Mouse (Mus musculus) heart, embryonic 11.5 days (tissue): ENCODE measurements around the gene Fastkd1. TPM values are rescaled to one million over a fixed set of nuclear protein-coding genes. Genes with fewer than 3 reads are reported as not detected.
"Not testable (repeated sequence)": the region's sequence is repeated elsewhere in the genome, so short reads cannot be mapped to it uniquely, and the experiment has no call there.

Experiments
- ATAC-seq: fragments of 200-750 bp; cut with Nextera tagmentation; replicated peaks from 2 replicates; pipeline ENCODE4 v1.8.0; 2017; ENCODE audit warnings: moderate library complexity; ENCODE audit not compliant: insufficient number of reproducible peaks, low FRiP score, low TSS enrichment
- H3K27ac ChIP-seq: fragments of 300-500 bp; sonication (generic); 2 replicates; pipeline ENCODE4 v1.5.1; 2014; ENCODE audit warnings: mild to moderate bottlenecking, low read depth, low read length
- H3K27me3 ChIP-seq: fragments of 300-500 bp; sonication (generic); 2 replicates; pipeline ENCODE4 v1.6.1; 2014; ENCODE audit warnings: mild to moderate bottlenecking, low read length, mixed read lengths; ENCODE audit not compliant: control insufficient read depth, insufficient read depth
- H3K36me3 ChIP-seq: fragments of 300-500 bp; sonication (generic); 2 replicates; pipeline ENCODE4 v1.6.1; 2014; ENCODE audit warnings: mild to moderate bottlenecking, low read length, moderate library complexity, mixed read lengths; ENCODE audit not compliant: control insufficient read depth, insufficient read depth
- H3K4me1 ChIP-seq: fragments of 300-500 bp; sonication (generic); 2 replicates; pipeline ENCODE4 v1.6.1; 2014; ENCODE audit warnings: low read length; ENCODE audit not compliant: control insufficient read depth, insufficient read depth
- H3K4me2 ChIP-seq: fragments of 300-500 bp; sonication (generic); 2 replicates; pipeline ENCODE4 v1.6.1; 2014; ENCODE audit warnings: mild to moderate bottlenecking, moderate library complexity
- H3K4me3 ChIP-seq: fragments of 300-500 bp; sonication (generic); 2 replicates; pipeline ENCODE4 v1.5.1; 2014; ENCODE audit warnings: low read depth, low read length
- H3K9ac ChIP-seq: fragments of 300-500 bp; sonication (generic); 2 replicates; pipeline ENCODE4 v1.6.1; 2014; ENCODE audit warnings: mild to moderate bottlenecking, low read depth, low read length, moderate library complexity
- H3K9me3 ChIP-seq: fragments of 300-500 bp; sonication (generic); replicated peaks from 2 replicates; pipeline ENCODE4 v1.6.1; 2016; ENCODE audit warnings: low read length; ENCODE audit not compliant: control insufficient read depth
- WGBS: fragments of 180-500 bp; shearing (Covaris S2); extraction: QIAGEN DNeasy Blood & Tissue Kit; methylation state at CpG from one replicate; pipeline ENCODE4 v1.1.7; 2014; ENCODE audit not compliant: insufficient replicate concordance; 5-methylcytosine and 5-hydroxymethylcytosine counted together
- polyA plus RNA-seq: library from polyadenylated mRNA; unstranded; fragments of >200 nt; fragmentation: Nextera tagmentation; extraction: Ambion mirVana; gene quantifications from 2 replicates; pipeline ENCODE4 v1.2.1, GENCODE M21; 2014

The Fastkd1 gene
- polyA plus RNA-seq, 1 experiment from 2014 or later = 23.5 TPM

GRCm38 (mm10) chr2:69681931-69682330, 31.4 kb downstream of the Fastkd1 start:
- Histone ChIP-seq H3K9ac (no peak overlapping the region), H3K9me3 (no peaks in the 10 kb centered on the region), H3K36me3 (peaks cover 4% of the 10 kb centered on the region; the same call in 1 of the 2 replicates), H3K4me3 (no peak overlapping the region), H3K27me3 (no peaks in the 10 kb centered on the region), H3K4me2 (no peak overlapping the region), H3K4me1 (no peaks in the 10 kb centered on the region), H3K27ac (no peak overlapping the region)
- ATAC-seq = no peak
- WGBS = 83% methylated on average over 4 of the region's 4 CpGs

DNA sequence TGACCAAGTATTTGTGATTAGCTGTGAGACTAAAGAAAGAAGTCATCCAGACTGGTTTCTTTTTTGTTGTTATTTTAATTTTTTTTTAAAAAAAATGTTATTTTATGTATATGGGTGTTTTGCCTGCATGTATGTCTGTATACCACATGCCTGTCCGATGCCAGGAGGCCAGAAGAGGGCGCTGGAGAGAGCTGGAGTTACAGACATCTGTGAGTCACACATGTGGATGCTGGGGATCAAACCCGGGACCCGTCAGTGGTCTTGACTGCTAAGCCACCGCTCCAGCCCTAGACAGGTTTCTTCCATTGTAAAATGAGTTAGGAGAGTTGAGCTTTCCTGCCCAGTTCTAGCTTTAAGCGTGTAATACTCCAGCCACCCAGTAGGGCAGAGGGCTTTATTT, 33.3 kb downstream of the Fastkd1 start:
- peaks cover 2% of the 10 kb centered on the region; the same call in 1 of the 2 replicates for H3K36me3 ChIP-seq
- ATAC-seq = no peak

GRCm38 (mm10) chr2:69677215-69677614, 36.1 kb downstream of the Fastkd1 start:
- ATAC-seq, H3K27me3 ChIP-seq, H3K4me1 ChIP-seq, H3K27ac ChIP-seq, H3K4me3 ChIP-seq, H3K4me2 ChIP-seq, H3K9me3 ChIP-seq, H3K36me3 ChIP-seq, H3K9ac ChIP-seq: not testable (repeated sequence)
- 75% methylated on average over 2 of the region's 2 CpGs for WGBS

More for the DNA sequence above, 33.3 kb downstream of the Fastkd1 start:
- H3K27me3 ChIP-seq = no peaks in the 10 kb centered on the region
- no peak overlapping the region for H3K9ac ChIP-seq
- no peak overlapping the region for H3K4me2 ChIP-seq
- WGBS = 50% methylated on average over 6 of the region's 6 CpGs
- no peaks in the 10 kb centered on the region for H3K4me1 ChIP-seq
- no peak overlapping the region for H3K27ac ChIP-seq
- no peaks in the 10 kb centered on the region for H3K9me3 ChIP-seq
- no peak overlapping the region for H3K4me3 ChIP-seq

- Histone ChIP-seq H3K27ac (no peak overlapping the region), H3K4me1 (0 out of 2 replicates have a peak, but pooled peaks cover 5% of the 10 kb centered on the region), H3K4me3 (no peak overlapping the region), H3K4me2 (no peak overlapping the region), H3K27me3 (no peaks in the 10 kb centered on the region), H3K9me3 (no peaks in the 10 kb centered on the region), H3K9ac (no peak overlapping the region), H3K36me3 (no peaks in the 10 kb centered on the region)
- 55% methylated on average over 2 of the region's 2 CpGs for WGBS
- no peak for ATAC-seq
Measured at GRCm38 (mm10) chr2:69676713-69677112, 36.6 kb downstream of the Fastkd1 start.

- Histone ChIP-seq H3K4me3 (no peak overlapping the region), H3K4me2 (no peak overlapping the region), H3K9ac (no peak overlapping the region), H3K36me3 (no peaks in the 10 kb centered on the region), H3K27me3 (no peaks in the 10 kb centered on the region), H3K9me3 (no peaks in the 10 kb centered on the region), H3K27ac (no peak overlapping the region), H3K4me1 (0 out of 2 replicates have a peak, but pooled peaks cover 5% of the 10 kb centered on the region)
- ATAC-seq = no peak
- WGBS = 88% methylated on average over 9 of the region's 9 CpGs
Measured at GRCm38 (mm10) chr2:69675266-69675665, 38.0 kb downstream of the Fastkd1 start.

DNA sequence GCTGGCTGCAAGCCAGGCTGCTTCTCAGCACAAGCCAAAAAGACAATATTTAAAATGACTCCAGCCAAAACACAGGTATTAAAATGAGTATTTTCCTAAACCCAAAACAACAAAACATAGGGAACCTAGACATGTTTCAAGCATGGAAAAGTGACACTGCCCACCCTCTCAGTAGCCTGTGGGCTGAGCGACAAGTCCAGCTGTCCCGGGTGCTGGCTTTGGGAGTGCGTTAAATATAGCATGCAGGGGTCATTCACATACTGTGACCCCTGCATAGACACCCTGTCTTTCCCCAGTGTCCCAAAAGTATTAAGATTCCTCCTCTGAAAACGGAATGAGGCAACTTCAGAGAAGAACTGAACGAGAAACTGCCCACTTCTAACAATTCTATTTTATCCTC, 39.6 kb downstream of the Fastkd1 start:
- peak overlapping the region; percentile 58 for H3K4me2 ChIP-seq
- peaks cover 6% of the 10 kb centered on the region; the same call in 1 of the 2 replicates for H3K4me1 ChIP-seq
- no peaks in the 10 kb centered on the region for H3K9me3 ChIP-seq
- H3K4me3 ChIP-seq = no peak overlapping the region
- no peak overlapping the region for H3K27ac ChIP-seq
- ATAC-seq = no peak
- no peaks in the 10 kb centered on the region for H3K27me3 ChIP-seq
- no peaks in the 10 kb centered on the region for H3K36me3 ChIP-seq
- WGBS = 45% methylated on average over 5 of the region's 5 CpGs
- H3K9ac ChIP-seq = no peak overlapping the region

- Histone ChIP-seq H3K4me1 (peaks cover 8% of the 10 kb centered on the region; the same call in 1 of the 2 replicates), H3K27me3 (no peaks in the 10 kb centered on the region), H3K4me3 (peak within 1 kb of the TSS; percentile 34), H3K4me2 (peak within 1 kb of the TSS; percentile 58), H3K9ac (peak within 1 kb of the TSS; percentile 59; the same call in 1 of the 2 replicates), H3K9me3 (no peaks in the 10 kb centered on the region), H3K27ac (peak within 1 kb of the TSS; percentile 84), H3K36me3 (no peaks in the 10 kb centered on the region)
- WGBS = 55% methylated on average over 9 of the region's 9 CpGs
- no peak for ATAC-seq
Measured at GRCm38 (mm10) chr2:69669853-69670252, 43.5 kb downstream of the Fastkd1 start, which contains the start of gene Klhl41. Gene Klhl41 (plus strand): TSS chr2:69670120.

- H3K4me2 ChIP-seq = peak overlapping the region; percentile 34
- ATAC-seq = no peak
Measured at GRCm38 (mm10) chr2:69668414-69668813, 44.9 kb downstream of the Fastkd1 start.

GRCm38 (mm10) chr2:69667656-69668055, 45.7 kb downstream of the Fastkd1 start:
- ATAC-seq = no peak
- Histone ChIP-seq H3K27me3 (no peaks in the 10 kb centered on the region), H3K4me2 (no peak overlapping the region), H3K4me3 (no peak overlapping the region), H3K9me3 (no peaks in the 10 kb centered on the region), H3K9ac (no peak overlapping the region), H3K36me3 (no peaks in the 10 kb centered on the region), H3K4me1 (peaks cover 4% of the 10 kb centered on the region; the same call in 1 of the 2 replicates), H3K27ac (no peak overlapping the region)
- 93% methylated on average over 4 of the region's 4 CpGs for WGBS

More at GRCm38 (mm10) chr2:69668414-69668813, 44.9 kb downstream of the Fastkd1 start:
- H3K36me3 ChIP-seq = no peaks in the 10 kb centered on the region
- H3K9ac ChIP-seq = no peak overlapping the region
- H3K9me3 ChIP-seq = no peaks in the 10 kb centered on the region
- WGBS = 50% methylated on average over 6 of the region's 6 CpGs
- H3K4me3 ChIP-seq = no peak overlapping the region
- H3K27ac ChIP-seq = 0 out of 2 replicates have a peak overlapping the region, but pooled peaks have one; percentile 41
- H3K27me3 ChIP-seq = no peaks in the 10 kb centered on the region
- H3K4me1 ChIP-seq = peaks cover 8% of the 10 kb centered on the region; the same call in 1 of the 2 replicates
